Mouse (Mus musculus) stomach, postnatal 0 days (tissue): Measurements from ENCODE around the gene Cilp.

Source experiments
- CTCF ChIP-seq: IDR thresholded peaks from 2 replicates; pipeline ENCODE4 v1.5.1; 2016; ENCODE audit warnings: antibody characterized with exemption, low read depth, mild to moderate bottlenecking, moderate library complexity
- EP300 ChIP-seq: optimal IDR thresholded peaks from 2 replicates; pipeline ENCODE3; 2016; ENCODE audit warnings: antibody characterized with exemption

GRCm38 (mm10) chr9:65313846-65314245 lies 48.9 kb downstream of the Cilp start:
- TF ChIP-seq CTCF (no peak), EP300 (no peak)
